Mouse (Mus musculus) heart, adult 2 months (tissue): ENCODE data around the gene Rnf216.

ENCODE experiments used
- CTCF ChIP-seq: fragments of 200-600 bp; IDR thresholded peaks from 2 replicates; pipeline ENCODE4 v1.8.1; 2022; ENCODE audit warnings: antibody characterized with exemption, mild to moderate bottlenecking, moderate library complexity
- EP300 ChIP-seq: fragments of 200-500 bp; IDR thresholded peaks from 2 replicates; pipeline ENCODE4 v1.6.1; 2011; ENCODE audit warnings: low read depth, low read length, control low read depth; ENCODE audit not compliant: insufficient read depth

DNA sequence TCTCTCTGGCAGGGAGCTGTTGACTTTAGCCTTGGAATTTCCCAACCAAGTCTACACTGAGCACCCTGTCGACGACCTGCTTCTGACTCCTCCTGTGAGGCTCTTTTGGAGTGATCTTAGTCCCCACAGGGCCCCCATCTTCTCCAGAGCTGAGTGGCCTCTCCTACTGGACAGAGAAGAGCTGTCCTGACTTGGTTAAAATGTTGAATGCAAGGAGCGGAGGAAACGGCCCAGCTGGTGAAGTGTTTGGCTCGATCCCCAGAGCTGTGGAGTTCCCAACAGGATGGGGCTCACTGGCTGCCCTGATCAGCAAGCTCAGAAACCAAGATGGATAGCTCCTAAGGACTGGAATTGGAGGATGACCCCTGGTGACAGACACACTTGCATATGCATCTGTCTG is 136.3 kb downstream of the Rnf216 start:
- TF ChIP-seq CTCF (no peak), EP300 (no peak)
